Mouse (Mus musculus) liver, adult 2 months (tissue): ENCODE results near the gene Patj. TPM values are rescaled to one million over a fixed set of nuclear protein-coding genes. Genes with fewer than 3 reads are reported as not detected.
A peak's percentile ranks its signal among the peaks of the same experiment; 100 is the strongest.

Source experiments
- DNase-seq: peaks from one replicate; pipeline ENCODE4 v3.0.0-alpha.2; 2011; ENCODE audit warnings: low read depth, low spot score; ENCODE audit errors: extremely low read depth
- H3K27ac ChIP-seq: fragments of 200-500 bp; replicated peaks from 2 replicates; pipeline ENCODE4 v1.5.1; 2012; ENCODE audit warnings: low read depth, mild to moderate bottlenecking, control low read depth, inconsistent platforms, low read length; ENCODE audit not compliant: insufficient read depth
- H3K27me3 ChIP-seq: fragments of 200-500 bp; 2 replicates; pipeline ENCODE4 v1.6.1; 2012; ENCODE audit warnings: mild to moderate bottlenecking, moderate library complexity, low read length, inconsistent platforms; ENCODE audit not compliant: control insufficient read depth, insufficient read depth
- H3K36me3 ChIP-seq: fragments of 200-500 bp; 2 replicates; pipeline ENCODE4 v1.6.1; 2012; ENCODE audit warnings: low read length, inconsistent platforms; ENCODE audit not compliant: control insufficient read depth, insufficient read depth
- H3K4me1 ChIP-seq: fragments of 200-500 bp; 2 replicates; pipeline ENCODE4 v1.6.1; 2011; ENCODE audit warnings: low read length; ENCODE audit not compliant: control insufficient read depth, insufficient read depth
- H3K4me3 ChIP-seq: fragments of 200-500 bp; 2 replicates; pipeline ENCODE4 v1.5.1; 2011; ENCODE audit warnings: low read depth, mild to moderate bottlenecking, control low read depth, low read length, moderate library complexity; ENCODE audit not compliant: insufficient read depth
- H3K79me2 ChIP-seq: fragments of 200-500 bp; 2 replicates; pipeline ENCODE4 v1.6.1; 2012; ENCODE audit warnings: inconsistent platforms, mild to moderate bottlenecking, low read length, moderate library complexity; ENCODE audit not compliant: control insufficient read depth, insufficient read depth
- H3K9ac ChIP-seq: fragments of 200-500 bp; 2 replicates; pipeline ENCODE4 v1.6.1; 2012; ENCODE audit warnings: low read depth, mild to moderate bottlenecking, control low read depth, inconsistent platforms, low read length
- CTCF ChIP-seq: fragments of 200-500 bp; IDR thresholded peaks from 2 replicates; pipeline ENCODE4 v1.5.1; 2011; ENCODE audit warnings: low read depth, low read length, control low read depth
- POLR2A ChIP-seq: fragments of 200-500 bp; IDR thresholded peaks from 2 replicates; pipeline ENCODE4 v1.6.1; 2011; ENCODE audit warnings: low read length, control low read depth; ENCODE audit not compliant: insufficient read depth; ENCODE audit errors: extremely low read depth
- WGBS: fragments of 180-500 bp; shearing (Covaris S2); methylation state at CpG from one replicate; pipeline ENCODE4 v1.1.7; 2018; 5-methylcytosine and 5-hydroxymethylcytosine counted together
- polyA plus RNA-seq: library from polyadenylated mRNA; depleted of rRNA; stranded (reverse); fragments of >200 nt; gene quantifications from 2 replicates; pipeline ENCODE4 v1.2.3, GENCODE M21; 2012
- total RNA-seq: library from RNA; depleted of rRNA; stranded (reverse); fragments of >200 nt; gene quantifications from 2 replicates; pipeline ENCODE4 v1.2.3, GENCODE M21; 2014

The Patj gene
- total and polyA plus RNA-seq, 2 experiments, result 2.4 to 8.9 TPM

DNA sequence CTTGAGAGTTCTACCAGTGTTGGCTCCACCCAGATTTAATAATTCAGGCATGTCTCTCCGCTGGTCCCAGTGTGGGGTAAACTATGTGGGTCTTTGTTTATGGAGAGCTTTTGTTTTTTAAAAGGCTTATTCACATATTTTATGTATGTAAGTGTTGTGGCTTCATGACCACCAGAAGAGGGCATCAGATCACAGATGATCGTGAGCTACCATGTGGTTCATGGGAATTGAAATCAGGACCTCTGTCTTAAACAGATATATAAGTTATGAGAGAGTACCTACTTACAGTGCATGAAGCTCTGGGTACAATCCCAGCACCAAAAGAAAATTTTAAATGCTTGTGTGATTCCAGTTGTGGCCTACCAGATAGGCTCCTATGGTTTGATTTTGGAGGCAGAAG, 344.2 kb downstream of the Patj start:
- TF ChIP-seq POLR2A (no peak), CTCF (no peak)
- Histone ChIP-seq H3K36me3 (no peaks in the 10 kb centered on the region), H3K9ac (no peak overlapping the region), H3K27ac (no peak overlapping the region), H3K27me3 (no peaks in the 10 kb centered on the region), H3K4me3 (no peak overlapping the region), H3K79me2 (no peaks in the 10 kb centered on the region), H3K4me1 (no peaks in the 10 kb centered on the region)
- peak; percentile 39 for DNase-seq
- 32% methylated on average over 2 of the region's 2 CpGs for WGBS

DNA sequence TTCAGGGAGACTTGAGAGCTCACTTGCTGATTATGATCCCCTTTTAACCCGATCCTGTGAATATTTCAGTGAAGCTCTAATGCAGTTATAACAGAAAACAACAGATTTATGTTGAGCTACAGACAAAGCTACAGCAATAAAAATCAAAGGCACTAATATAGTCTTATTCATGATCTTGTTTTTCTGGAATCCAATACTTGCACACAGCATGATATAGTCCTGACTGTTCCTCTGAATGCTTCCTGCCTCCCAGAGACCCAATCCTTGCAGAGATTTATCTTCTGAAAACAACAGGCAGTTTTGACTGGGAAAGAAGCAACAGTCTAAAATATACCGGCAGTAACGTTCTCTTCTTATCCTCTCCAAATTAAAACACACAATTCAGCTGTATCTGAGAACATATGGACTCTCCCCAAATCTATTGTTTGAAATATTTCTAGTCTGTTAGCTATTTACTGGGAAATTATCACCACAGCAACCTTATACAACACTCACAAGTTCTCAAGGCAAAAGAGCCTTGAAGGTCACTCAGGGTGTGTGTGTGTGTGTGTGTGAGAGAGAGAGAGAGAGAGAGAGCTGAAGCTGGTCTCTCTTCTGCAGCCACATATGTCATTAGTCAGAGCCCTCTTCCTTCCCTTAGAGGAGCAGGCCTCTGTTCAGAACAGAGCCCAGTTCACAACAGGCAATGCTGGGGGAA, 347.8 kb downstream of the Patj start:
- no peak overlapping the region for H3K4me3 ChIP-seq
- no peaks in the 10 kb centered on the region for H3K79me2 ChIP-seq
- no peak overlapping the region for H3K9ac ChIP-seq
- no peak overlapping the region for H3K27ac ChIP-seq
- H3K27me3 ChIP-seq, result no peaks in the 10 kb centered on the region
- TF ChIP-seq POLR2A (no peak), CTCF (no peak)
- no peak for DNase-seq
- 75% methylated on average over 3 of the region's 3 CpGs for WGBS
- H3K4me1 ChIP-seq, result no peaks in the 10 kb centered on the region
- no peaks in the 10 kb centered on the region for H3K36me3 ChIP-seq

DNA sequence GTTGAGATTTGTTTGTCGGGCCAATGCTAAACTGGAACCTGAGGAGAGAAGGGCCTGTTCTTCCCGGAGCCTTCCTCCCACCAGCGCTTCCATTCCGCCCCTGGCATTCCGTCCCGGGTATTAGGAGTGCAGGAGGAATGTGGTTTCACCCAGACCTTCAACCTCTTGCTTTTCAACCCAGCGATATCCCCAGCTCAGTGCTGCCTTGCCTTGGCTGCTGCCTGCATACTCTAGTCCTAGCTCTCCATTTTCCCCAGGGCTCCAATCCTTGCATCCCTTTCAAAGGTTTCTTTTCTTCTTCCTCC, 348.3 kb downstream of the Patj start:
- Histone ChIP-seq H3K36me3 (no peaks in the 10 kb centered on the region), H3K9ac (no peak overlapping the region), H3K27ac (no peak overlapping the region), H3K79me2 (no peaks in the 10 kb centered on the region), H3K4me1 (no peaks in the 10 kb centered on the region), H3K4me3 (no peak overlapping the region), H3K27me3 (no peaks in the 10 kb centered on the region)
- no peak for DNase-seq
- no peak for TF ChIP-seq POLR2A
- no peak for TF ChIP-seq CTCF
- WGBS, result 45% methylated on average over 7 of the region's 7 CpGs

- no peak overlapping the region for H3K9ac ChIP-seq
- WGBS, result 84% methylated on average over 4 of the region's 4 CpGs
- DNase-seq, result no peak
These were observed 358.9 kb downstream of the Patj start for GRCm38 (mm10) chr4:98754456-98754855.

GRCm38 (mm10) chr4:98756141-98756540, 360.6 kb downstream of the Patj start:
- Histone ChIP-seq H3K27ac (no peak overlapping the region), H3K4me3 (no peak overlapping the region), H3K36me3 (no peaks in the 10 kb centered on the region), H3K27me3 (no peaks in the 10 kb centered on the region), H3K79me2 (no peaks in the 10 kb centered on the region), H3K9ac (no peak overlapping the region), H3K4me1 (no peaks in the 10 kb centered on the region)
- WGBS, result 82% methylated on average over 11 of the region's 11 CpGs
- DNase-seq, result no peak
- no peak for TF ChIP-seq CTCF

More at GRCm38 (mm10) chr4:98754456-98754855, 358.9 kb downstream of the Patj start:
- no peak overlapping the region for H3K4me3 ChIP-seq
- no peaks in the 10 kb centered on the region for H3K79me2 ChIP-seq
- no peak for TF ChIP-seq CTCF
- H3K4me1 ChIP-seq, result no peaks in the 10 kb centered on the region
- H3K27me3 ChIP-seq, result no peaks in the 10 kb centered on the region
- no peak overlapping the region for H3K27ac ChIP-seq
- no peaks in the 10 kb centered on the region for H3K36me3 ChIP-seq

DNA sequence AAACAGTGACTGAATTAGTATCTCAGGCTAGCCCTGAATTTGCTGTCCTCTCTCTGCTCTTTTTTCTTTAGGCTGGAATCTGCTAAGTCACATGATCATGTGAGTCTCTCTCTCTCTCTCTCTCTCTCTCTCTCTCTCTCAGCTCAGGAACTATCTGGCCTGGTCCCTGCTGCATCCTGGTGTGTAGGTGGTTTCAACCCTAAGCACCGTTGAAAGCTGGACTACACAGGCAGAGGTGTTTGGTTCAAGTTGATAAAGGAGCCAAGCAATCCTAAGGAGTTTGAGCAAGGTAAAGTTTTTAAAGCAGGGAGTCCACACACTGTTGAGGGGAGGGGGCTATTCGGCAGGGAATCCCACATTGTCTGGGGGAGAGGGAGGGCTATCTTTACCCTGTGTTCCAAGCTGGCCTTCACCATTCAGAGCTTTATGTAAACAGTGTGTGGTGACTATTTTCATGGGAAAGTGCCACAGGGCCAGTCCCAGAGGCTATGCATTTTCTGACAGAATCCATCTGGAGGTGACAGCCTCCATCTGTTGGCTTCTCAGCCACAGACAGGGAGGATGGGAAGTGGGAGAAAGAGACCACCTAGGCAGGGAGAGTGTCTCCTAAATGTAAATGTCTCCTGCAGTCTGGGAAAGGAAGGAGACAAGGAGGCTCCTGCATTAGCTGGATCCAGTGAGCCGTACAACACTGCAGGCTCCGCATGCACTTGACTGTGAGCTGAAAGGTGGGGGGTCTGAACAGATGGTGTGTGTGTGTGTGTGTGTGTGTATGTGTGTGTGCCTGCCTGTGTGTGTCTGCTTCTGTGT, 362.6 kb downstream of the Patj start:
- TF ChIP-seq POLR2A (no peak), CTCF (no peak)
- Histone ChIP-seq H3K79me2 (no peaks in the 10 kb centered on the region), H3K27me3 (no peaks in the 10 kb centered on the region), H3K36me3 (no peaks in the 10 kb centered on the region), H3K27ac (no peak overlapping the region), H3K4me3 (no peak overlapping the region), H3K4me1 (no peaks in the 10 kb centered on the region), H3K9ac (no peak overlapping the region)
- WGBS, result 54% methylated on average over 4 of the region's 4 CpGs
- DNase-seq, result no peak
